Mouse (Mus musculus) thymus, adult 2 months (tissue): ENCODE results near the gene Rad17.

Experiments
- CTCF ChIP-seq: fragments of 200-500 bp; IDR thresholded peaks from 2 replicates; pipeline ENCODE4 v1.5.1; 2012; ENCODE audit warnings: mild to moderate bottlenecking, control low read depth, low read length, moderate library complexity, borderline replicate concordance; ENCODE audit not compliant: control insufficient read depth, poor library complexity, insufficient read depth; ENCODE audit errors: extremely low read depth
- POLR2A ChIP-seq: fragments of 200-500 bp; IDR thresholded peaks from 2 replicates; pipeline ENCODE4 v1.6.1; 2012; ENCODE audit warnings: mild to moderate bottlenecking, low read length, control low read depth, moderate library complexity; ENCODE audit not compliant: control insufficient read depth, poor library complexity, insufficient read depth; ENCODE audit errors: extremely low read depth

GRCm38 (mm10) chr13:100697541-100697940 lies 46.7 kb upstream of the Rad17 start:
- no peak for TF ChIP-seq CTCF
- TF ChIP-seq POLR2A, result no peak
